Mouse (Mus musculus): ENCODE measurements around the gene Polrmt. TPM values are rescaled to one million over a fixed set of nuclear protein-coding genes. Genes with fewer than 3 reads are reported as not detected.

Polrmt gene
- polyA plus RNA-seq, 1 experiment, result 104 TPM

DNA sequence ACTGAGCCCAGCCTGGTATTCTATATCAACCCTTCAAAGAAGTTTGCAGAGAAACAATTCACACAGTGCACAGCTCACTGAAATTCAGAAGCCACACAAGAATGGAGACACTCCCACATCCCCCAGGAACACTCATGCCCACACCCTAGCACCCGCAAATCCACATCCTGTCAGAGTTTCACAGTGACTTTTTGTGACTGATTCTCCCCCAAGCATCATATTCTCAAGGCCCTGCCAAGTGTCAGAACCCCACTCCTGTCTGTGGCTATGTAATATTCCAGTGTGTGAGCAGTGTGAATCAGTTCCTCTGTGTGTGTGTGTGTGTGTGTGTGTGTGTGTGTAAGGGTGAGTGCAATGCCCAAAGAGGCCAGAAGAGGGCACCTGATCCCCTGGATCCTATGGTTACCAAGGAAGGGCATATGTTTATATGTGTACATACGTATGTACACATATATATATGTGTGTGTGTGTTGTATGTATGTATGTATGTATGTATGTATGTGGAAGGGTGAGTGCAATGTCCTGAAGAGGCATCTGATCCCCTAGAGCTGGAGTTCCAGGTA, 54.3 kb downstream of the Polrmt start:
- H3K36me3 ChIP-seq (ENCODE audit: control insufficient read depth, insufficient read depth, low read length), result peaks cover 22% of the 10 kb centered on the region
- no peak overlapping the region for H3K4me3 ChIP-seq (ENCODE audit: control insufficient read depth, insufficient read depth, low read length)
- no peaks in the 10 kb centered on the region for H3K27me3 ChIP-seq (ENCODE audit: control insufficient read depth, insufficient read depth, low read length)
- 91% methylated on average over 2 of the region's 2 CpGs for WGBS
- TF ChIP-seq POLR2A (IDR thresholded peaks at IDR 0.05; ENCODE audit: control insufficient read depth, extremely low read depth, insufficient read depth, low read length, poor library complexity), result no peak
- no peak for TF ChIP-seq CTCF (IDR thresholded peaks at IDR 0.05; ENCODE audit: borderline replicate concordance, control insufficient read depth, extremely low read depth, insufficient read depth, low read length, poor library complexity)
- H3K4me1 ChIP-seq (replicated peaks; ENCODE audit: control insufficient read depth, insufficient read depth, low read length), result 0 out of 2 replicates have a peak, but pooled peaks cover 4% of the 10 kb centered on the region
- no peak for DNase-seq
- H3K27ac ChIP-seq (ENCODE audit: control insufficient read depth, insufficient read depth, low read length), result no peak overlapping the region

DNA sequence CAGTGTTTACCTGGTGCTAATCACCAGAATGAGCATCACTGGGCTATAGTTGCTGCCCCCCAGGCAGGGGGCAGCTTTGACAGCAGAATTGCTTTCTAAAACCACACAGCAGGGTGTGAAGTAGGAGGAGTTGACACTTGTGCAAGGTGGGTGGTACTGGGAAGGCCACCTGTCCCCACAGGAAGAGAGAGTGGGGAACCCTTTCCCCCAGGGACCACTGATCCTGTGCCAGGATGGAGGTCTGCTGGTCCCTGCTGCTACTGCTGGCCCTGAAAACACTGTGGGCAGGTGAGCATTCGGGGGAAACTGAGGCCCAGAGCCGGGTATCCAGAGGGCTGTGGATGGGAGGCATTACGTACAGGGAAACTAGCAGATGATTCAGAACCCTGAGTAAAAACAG, 57.2 kb downstream of the Polrmt start:
- DNase-seq, result no peak
- WGBS, result 86% methylated on average over 3 of the region's 3 CpGs
- TF ChIP-seq CTCF (IDR thresholded peaks at IDR 0.05; ENCODE audit: borderline replicate concordance, control insufficient read depth, extremely low read depth, insufficient read depth, low read length, poor library complexity), result no peak
- TF ChIP-seq POLR2A (IDR thresholded peaks at IDR 0.05; ENCODE audit: control insufficient read depth, extremely low read depth, insufficient read depth, low read length, poor library complexity), result no peak
- no peak overlapping the region for H3K27ac ChIP-seq (ENCODE audit: control insufficient read depth, insufficient read depth, low read length)
- no peak overlapping the region for H3K4me3 ChIP-seq (ENCODE audit: control insufficient read depth, insufficient read depth, low read length)
- no peaks in the 10 kb centered on the region for H3K27me3 ChIP-seq (ENCODE audit: control insufficient read depth, insufficient read depth, low read length)
- peaks cover 38% of the 10 kb centered on the region for H3K36me3 ChIP-seq (ENCODE audit: control insufficient read depth, insufficient read depth, low read length)
- 0 out of 2 replicates have a peak, but pooled peaks cover 1% of the 10 kb centered on the region for H3K4me1 ChIP-seq (replicated peaks; ENCODE audit: control insufficient read depth, insufficient read depth, low read length)

DNA sequence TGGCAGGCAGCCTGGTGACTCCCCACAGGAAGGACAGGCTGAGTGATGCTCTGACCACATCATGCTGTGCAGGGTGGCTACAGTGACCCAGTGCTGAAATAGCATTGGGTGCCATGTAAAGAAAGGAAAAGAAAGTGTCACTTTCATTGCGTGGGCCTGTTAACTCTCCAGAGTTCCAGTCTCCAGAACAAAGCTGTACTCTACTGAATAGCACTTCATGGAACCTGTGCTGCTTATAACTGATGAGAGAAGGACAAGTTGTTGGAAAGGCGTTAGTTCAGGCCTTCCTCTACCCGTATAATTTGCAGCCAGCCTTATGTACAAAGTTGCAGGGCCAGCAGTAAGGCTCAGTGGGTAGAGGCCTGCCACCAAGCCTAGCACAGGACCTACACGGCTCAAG, 57.7 kb downstream of the Polrmt start, which contains the start of gene Gzmm:
Gene Gzmm (plus strand): TSS at position 301 of the 400 bp plus-strand sequence.
- H3K27ac ChIP-seq (ENCODE audit: control insufficient read depth, insufficient read depth, low read length), result no peak within 1 kb of the TSS
- TF ChIP-seq POLR2A (IDR thresholded peaks at IDR 0.05; ENCODE audit: control insufficient read depth, extremely low read depth, insufficient read depth, low read length, poor library complexity), result no peak
- no peak for TF ChIP-seq CTCF (IDR thresholded peaks at IDR 0.05; ENCODE audit: borderline replicate concordance, control insufficient read depth, extremely low read depth, insufficient read depth, low read length, poor library complexity)
- 0 out of 2 replicates have a peak, but pooled peaks cover 5% of the 10 kb centered on the region for H3K4me1 ChIP-seq (replicated peaks; ENCODE audit: control insufficient read depth, insufficient read depth, low read length)
- DNase-seq, result no peak
- 97% methylated on average over 4 of the region's 4 CpGs for WGBS
- H3K4me3 ChIP-seq (ENCODE audit: control insufficient read depth, insufficient read depth, low read length), result no peak within 1 kb of the TSS
- H3K36me3 ChIP-seq (ENCODE audit: control insufficient read depth, insufficient read depth, low read length), result peaks cover 38% of the 10 kb centered on the region
- no peaks in the 10 kb centered on the region for H3K27me3 ChIP-seq (ENCODE audit: control insufficient read depth, insufficient read depth, low read length)

DNA sequence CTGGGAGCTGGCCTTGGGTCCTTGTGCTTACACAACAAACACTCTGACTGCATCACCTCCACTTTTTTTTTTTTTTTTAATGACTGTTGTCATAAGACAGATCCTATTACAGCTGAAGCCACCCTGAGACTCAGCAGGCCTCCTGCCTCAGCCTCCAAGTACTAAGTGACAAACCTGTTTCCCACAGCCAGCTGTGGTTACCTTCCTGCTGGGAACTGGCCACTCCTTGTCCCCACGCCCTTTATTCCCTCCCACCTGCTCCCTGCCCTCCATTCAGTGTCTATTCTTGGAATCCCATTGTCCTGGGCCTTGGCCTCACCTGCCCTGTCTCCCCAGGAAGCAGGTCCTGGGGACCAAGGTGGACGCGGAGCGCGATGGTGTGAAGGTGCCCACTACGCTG, 58.9 kb downstream of the Polrmt start:
- H3K27me3 ChIP-seq (ENCODE audit: control insufficient read depth, insufficient read depth, low read length), result no peaks in the 10 kb centered on the region
- H3K4me1 ChIP-seq (replicated peaks; ENCODE audit: control insufficient read depth, insufficient read depth, low read length), result peaks cover 13% of the 10 kb centered on the region
- H3K27ac ChIP-seq (ENCODE audit: control insufficient read depth, insufficient read depth, low read length), result no peak overlapping the region
- H3K36me3 ChIP-seq (ENCODE audit: control insufficient read depth, insufficient read depth, low read length), result peaks cover 38% of the 10 kb centered on the region
- over 99% methylated on average over 6 of the region's 6 CpGs for WGBS
- TF ChIP-seq POLR2A (IDR thresholded peaks at IDR 0.05; ENCODE audit: control insufficient read depth, extremely low read depth, insufficient read depth, low read length, poor library complexity) (no peak), CTCF (IDR thresholded peaks at IDR 0.05; ENCODE audit: borderline replicate concordance, control insufficient read depth, extremely low read depth, insufficient read depth, low read length, poor library complexity) (no peak)
- no peak for DNase-seq
- H3K4me3 ChIP-seq (ENCODE audit: control insufficient read depth, insufficient read depth, low read length), result no peak overlapping the region

DNA sequence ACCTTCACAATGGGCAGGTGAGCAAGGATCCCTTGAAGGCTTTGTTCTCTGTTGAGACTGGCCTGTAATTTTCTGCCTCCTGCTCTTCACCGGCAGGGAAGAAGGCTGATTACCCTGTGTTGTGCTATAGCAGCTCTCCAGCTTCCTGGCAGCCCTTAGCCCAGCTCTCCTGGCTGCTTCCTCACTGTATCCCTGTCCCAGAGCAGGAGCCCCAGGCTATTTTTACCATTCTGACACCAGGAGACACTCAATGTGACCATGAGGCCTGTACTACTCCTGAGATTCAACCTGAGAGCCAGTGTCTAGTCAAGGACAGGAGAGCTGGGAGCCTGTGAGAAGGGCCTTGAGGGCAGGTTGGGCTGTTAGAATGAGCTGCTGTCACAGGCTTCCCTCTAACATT, 59.7 kb downstream of the Polrmt start:
- Histone ChIP-seq H3K4me3 (ENCODE audit: control insufficient read depth, insufficient read depth, low read length) (no peak overlapping the region), H3K4me1 (replicated peaks; ENCODE audit: control insufficient read depth, insufficient read depth, low read length) (peaks cover 13% of the 10 kb centered on the region), H3K27me3 (ENCODE audit: control insufficient read depth, insufficient read depth, low read length) (no peaks in the 10 kb centered on the region), H3K27ac (ENCODE audit: control insufficient read depth, insufficient read depth, low read length) (no peak overlapping the region), H3K36me3 (ENCODE audit: control insufficient read depth, insufficient read depth, low read length) (peaks cover 38% of the 10 kb centered on the region)
- WGBS, result 100% methylated on average over 1 of the region's 1 CpGs
- TF ChIP-seq CTCF (IDR thresholded peaks at IDR 0.05; ENCODE audit: borderline replicate concordance, control insufficient read depth, extremely low read depth, insufficient read depth, low read length, poor library complexity), result no peak
- no peak for TF ChIP-seq POLR2A (IDR thresholded peaks at IDR 0.05; ENCODE audit: control insufficient read depth, extremely low read depth, insufficient read depth, low read length, poor library complexity)
- DNase-seq, result no peak

DNA sequence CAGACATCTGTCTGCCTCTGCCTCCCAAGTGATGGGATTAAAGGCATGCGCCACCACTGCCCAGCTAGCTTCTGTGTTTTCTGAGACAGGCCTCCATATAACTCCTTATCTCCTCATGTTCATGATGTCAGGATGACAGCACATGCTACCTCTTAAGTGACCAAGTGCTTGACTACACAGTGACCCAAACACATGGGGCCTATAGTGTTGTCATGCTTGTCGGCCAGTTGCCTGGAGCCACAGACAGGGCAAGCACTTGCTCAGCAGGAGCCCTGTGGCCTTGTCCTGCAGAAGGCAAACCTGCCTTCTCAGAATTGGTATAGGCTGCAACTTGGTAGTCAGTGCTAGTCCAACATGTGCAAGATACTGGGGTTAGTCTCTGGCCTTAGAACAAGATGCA, 60.2 kb downstream of the Polrmt start:
- H3K4me1 ChIP-seq (replicated peaks; ENCODE audit: control insufficient read depth, insufficient read depth, low read length), result peaks cover 15% of the 10 kb centered on the region
- no peak overlapping the region for H3K27ac ChIP-seq (ENCODE audit: control insufficient read depth, insufficient read depth, low read length)
- peaks cover 38% of the 10 kb centered on the region for H3K36me3 ChIP-seq (ENCODE audit: control insufficient read depth, insufficient read depth, low read length)

More for the DNA sequence above, 60.2 kb downstream of the Polrmt start:
- 100% methylated on average over 2 of the region's 2 CpGs for WGBS
- no peak overlapping the region for H3K4me3 ChIP-seq (ENCODE audit: control insufficient read depth, insufficient read depth, low read length)
- no peak for DNase-seq
- no peaks in the 10 kb centered on the region for H3K27me3 ChIP-seq (ENCODE audit: control insufficient read depth, insufficient read depth, low read length)
- TF ChIP-seq CTCF (IDR thresholded peaks at IDR 0.05; ENCODE audit: borderline replicate concordance, control insufficient read depth, extremely low read depth, insufficient read depth, low read length, poor library complexity), result no peak
- no peak for TF ChIP-seq POLR2A (IDR thresholded peaks at IDR 0.05; ENCODE audit: control insufficient read depth, extremely low read depth, insufficient read depth, low read length, poor library complexity)

Other genes starting within 250 kb of the Polrmt start
- 7.5 and 8.7 TPM in 2 replicates for gene Plpp2, start 212.8 kb downstream of the Polrmt start, polyA plus RNA-seq (2012; rRNA removed)
- 214 and 215 TPM in 2 replicates for gene Mier2, start 191.4 kb downstream of the Polrmt start, polyA plus RNA-seq (2012; rRNA removed)
- not detected in 2 replicates for gene Theg, start 159.2 kb downstream of the Polrmt start, polyA plus RNA-seq (2012; rRNA removed)
- 0.05 TPM in 1 of 2 replicates, not detected in the other for gene C2cd4c, start 132.6 kb downstream of the Polrmt start, polyA plus RNA-seq (2012; rRNA removed)
- 1.2 TPM in 2 replicates for gene Shc2, start 108.7 kb downstream of the Polrmt start, polyA plus RNA-seq (2012; rRNA removed)
- 0.18 and 0.23 TPM in 2 replicates for gene Odf3l2, start 100.8 kb downstream of the Polrmt start, polyA plus RNA-seq (2012; rRNA removed)
- 2.9 and 4.0 TPM in 2 replicates for gene Madcam1, start 82.0 kb downstream of the Polrmt start, polyA plus RNA-seq (2012; rRNA removed)
- gene Tpgs1, start 77.2 kb downstream of the Polrmt start, polyA plus RNA-seq (2012; rRNA removed), result 92.1 and 92.3 TPM in 2 replicates
- 309 and 321 TPM in 2 replicates for gene Cdc34, start 64.4 kb downstream of the Polrmt start, polyA plus RNA-seq (2012; rRNA removed)
- 0.57 and 1.2 TPM in 2 replicates for gene Gzmm, start 57.6 kb downstream of the Polrmt start, polyA plus RNA-seq (2012; rRNA removed)
- gene Bsg, start 42.1 kb downstream of the Polrmt start, polyA plus RNA-seq (2012; rRNA removed), result 345 and 396 TPM in 2 replicates
- 3.1 and 4.7 TPM in 2 replicates for gene Hcn2, start 29.9 kb downstream of the Polrmt start, polyA plus RNA-seq (2012; rRNA removed)
- not detected in 2 replicates for gene Fgf22, start 8.5 kb upstream of the Polrmt start, polyA plus RNA-seq (2012; rRNA removed)
- 375 and 472 TPM in 2 replicates for gene Rnf126, start 20.4 kb upstream of the Polrmt start, polyA plus RNA-seq (2012; rRNA removed)
- gene Fstl3, start 30.7 kb upstream of the Polrmt start, polyA plus RNA-seq (2012; rRNA removed), result 15.9 and 17.1 TPM in 2 replicates
- gene Prss57, start 44.4 kb upstream of the Polrmt start, polyA plus RNA-seq (2012; rRNA removed), result 23.4 and 30.1 TPM in 2 replicates
- 63.7 and 87.8 TPM in 2 replicates for gene Palm, start 47.0 kb upstream of the Polrmt start, polyA plus RNA-seq (2012; rRNA removed)
- gene Misp, start 74.4 kb upstream of the Polrmt start, polyA plus RNA-seq (2012; rRNA removed), result 6.6 and 6.8 TPM in 2 replicates
- 583 and 703 TPM in 2 replicates for gene Ptbp1, start 107.8 kb upstream of the Polrmt start, polyA plus RNA-seq (2012; rRNA removed)
- 5.3 and 9.2 TPM in 2 replicates for gene Prtn3, start 127.9 kb upstream of the Polrmt start, polyA plus RNA-seq (2012; rRNA removed)
- 1.1 and 1.9 TPM in 2 replicates for gene Plppr3, start 128.1 kb upstream of the Polrmt start, polyA plus RNA-seq (2012; rRNA removed)
- gene Elane, start 139.7 kb upstream of the Polrmt start, polyA plus RNA-seq (2012; rRNA removed), result 3.7 and 8.9 TPM in 2 replicates
- gene Cfd, start 144.3 kb upstream of the Polrmt start, polyA plus RNA-seq (2012; rRNA removed), result 1,248 and 1,398 TPM in 2 replicates
- 103 and 121 TPM in 2 replicates for gene Med16, start 162.3 kb upstream of the Polrmt start, polyA plus RNA-seq (2012; rRNA removed)
- gene Gm26602, start 164.3 kb upstream of the Polrmt start, polyA plus RNA-seq (2012; rRNA removed), result not detected in 2 replicates
- gene Kiss1r, start 170.4 kb upstream of the Polrmt start, polyA plus RNA-seq (2012; rRNA removed), result 5.8 and 7.5 TPM in 2 replicates
- 279 and 303 TPM in 2 replicates for gene R3hdm4, start 174.6 kb upstream of the Polrmt start, polyA plus RNA-seq (2012; rRNA removed)
- gene Arid3a, start 180.5 kb upstream of the Polrmt start, polyA plus RNA-seq (2012; rRNA removed), result 12.5 and 13.5 TPM in 2 replicates
- gene Wdr18, start 213.6 kb upstream of the Polrmt start, polyA plus RNA-seq (2012; rRNA removed), result 68.1 and 74.5 TPM in 2 replicates
- 0.07 and 0.14 TPM in 2 replicates for gene Grin3b, start 224.1 kb upstream of the Polrmt start, polyA plus RNA-seq (2012; rRNA removed)
- 540 and 566 TPM in 2 replicates for gene Tmem259, start 237.7 kb upstream of the Polrmt start, polyA plus RNA-seq (2012; rRNA removed)
- gene Cnn2, start 242.0 kb upstream of the Polrmt start, polyA plus RNA-seq (2012; rRNA removed), result 239 and 245 TPM in 2 replicates
- gene Abca7, start 249.9 kb upstream of the Polrmt start, polyA plus RNA-seq (2012; rRNA removed), result 79.5 and 83.5 TPM in 2 replicates